Mouse (Mus musculus): ENCODE measurements around the gene Clock. TPM values are rescaled to one million over a fixed set of nuclear protein-coding genes. Genes with fewer than 3 reads are reported as not detected.
A peak's percentile ranks its signal among the peaks of the same experiment; 100 is the strongest.

Clock gene
- total RNA-seq, 2 experiments from 2014 or later: 27.2 to 34.1 TPM

GRCm38 (mm10) chr5:76184286-76185080, 120.1 kb downstream of the Clock start:
- peak; percentile 40 for DNase-seq (ENCODE audit: low spot score)
- intact Hi-C loops (cut with DNase I): no loop called here

GRCm38 (mm10) chr5:76183750-76184261, 120.8 kb downstream of the Clock start, which contains the start of gene Tmem165:
TSS of gene Tmem165 (plus strand) at chr5:76183880.
- intact Hi-C loops (cut with DNase I): loop anchor here (2.0 kb wide), 1 partner anchor 41 kb away; no protein-coding TSS in a partner anchor
- peak; percentile 92 for DNase-seq (ENCODE audit: low spot score)

GRCm38 (mm10) chr5:76183043-76183749, 121.4 kb downstream of the Clock start:
- intact Hi-C loops (cut with DNase I): loop anchor here (2.0 kb wide), 1 partner anchor 40 kb away; no protein-coding TSS in a partner anchor

GRCm38 (mm10) chr5:76182326-76182725, 122.3 kb downstream of the Clock start:
- intact Hi-C loops (cut with DNase I): loop anchor here (2.0 kb wide), 1 partner anchor 40 kb away; no protein-coding TSS in a partner anchor
- no peak for DNase-seq (ENCODE audit: low spot score)

More at GRCm38 (mm10) chr5:76183043-76183749, 121.4 kb downstream of the Clock start:
- DNase-seq (ENCODE audit: low spot score): no peak

GRCm38 (mm10) chr5:76179791-76180190, 124.8 kb downstream of the Clock start:
- no peak for DNase-seq (ENCODE audit: low spot score)
- intact Hi-C loops (cut with DNase I): no loop called here

- no peak for DNase-seq (ENCODE audit: low spot score)
- intact Hi-C loops (cut with DNase I): no loop called here
Measured at GRCm38 (mm10) chr5:76179171-76179570, 125.4 kb downstream of the Clock start.

- intact Hi-C loops (cut with DNase I): no loop called here
- no peak for DNase-seq (ENCODE audit: low spot score)
Measured at GRCm38 (mm10) chr5:76177664-76178063, 126.9 kb downstream of the Clock start.

GRCm38 (mm10) chr5:76176841-76177240, 127.8 kb downstream of the Clock start:
- intact Hi-C loops (cut with DNase I): no loop called here
- DNase-seq (ENCODE audit: low spot score): no peak

- DNase-seq (ENCODE audit: low spot score): no peak
- intact Hi-C loops (cut with DNase I): no loop called here
Measured at GRCm38 (mm10) chr5:76176411-76176810, 128.2 kb downstream of the Clock start.

- intact Hi-C loops (cut with DNase I): no loop called here
- DNase-seq (ENCODE audit: low spot score): no peak
Measured at GRCm38 (mm10) chr5:76175051-76175450, 129.5 kb downstream of the Clock start.

- no peak for DNase-seq (ENCODE audit: low spot score)
- intact Hi-C loops (cut with DNase I): no loop called here
Measured at GRCm38 (mm10) chr5:76171039-76171438, 133.6 kb downstream of the Clock start.

GRCm38 (mm10) chr5:76170522-76170921, 134.1 kb downstream of the Clock start:
- no peak for DNase-seq (ENCODE audit: low spot score)
- intact Hi-C loops (cut with DNase I): no loop called here

GRCm38 (mm10) chr5:76164827-76165226, 139.8 kb downstream of the Clock start:
- intact Hi-C loops (cut with DNase I): no loop called here
- DNase-seq (ENCODE audit: low spot score): no peak

- DNase-seq (ENCODE audit: low spot score): no peak
- intact Hi-C loops (cut with DNase I): no loop called here
Measured at GRCm38 (mm10) chr5:76163828-76164390, 140.7 kb downstream of the Clock start.

GRCm38 (mm10) chr5:76162926-76163325, 141.7 kb downstream of the Clock start:
- intact Hi-C loops (cut with DNase I): no loop called here
- no peak for DNase-seq (ENCODE audit: low spot score)

GRCm38 (mm10) chr5:76161491-76161890, 143.1 kb downstream of the Clock start:
- DNase-seq (ENCODE audit: low spot score): no peak
- intact Hi-C loops (cut with DNase I): no loop called here

GRCm38 (mm10) chr5:76160086-76160485, 144.5 kb downstream of the Clock start:
- intact Hi-C loops (cut with DNase I): no loop called here
- DNase-seq (ENCODE audit: low spot score): no peak
